Mouse (Mus musculus) heart, postnatal 14 days (tissue): ENCODE measurements around the gene Tor1a. TPM values are rescaled to one million over a fixed set of nuclear protein-coding genes. Genes with fewer than 3 reads are reported as not detected.
"Not testable (repeated sequence)": the region's sequence is repeated elsewhere in the genome, so short reads cannot be mapped to it uniquely, and the experiment has no call there.

Experiments
- DNase-seq, 2 experiments: peaks; one replicate each; pipeline ENCODE4 v3.0.0; 2021 to 2022
- intact Hi-C: fragments of 180-260 bp; cut with DNase I; formaldehyde crosslinking; loops from one replicate; pipeline ENCODE4 v1.15.1; 2025
- total RNA-seq, 2 experiments: library from RNA; stranded (reverse); gene quantifications; 2 replicates each; pipeline ENCODE4 v1.2.3; 2021

The Tor1a gene
- total RNA-seq, 2 experiments from 2014 or later = 13.5 to 13.9 TPM

GRCm38 (mm10) chr2:30958726-30959125 lies 9.0 kb downstream of the Tor1a start:
- DNase-seq = no peak
- intact Hi-C loops = no loop called here

DNA sequence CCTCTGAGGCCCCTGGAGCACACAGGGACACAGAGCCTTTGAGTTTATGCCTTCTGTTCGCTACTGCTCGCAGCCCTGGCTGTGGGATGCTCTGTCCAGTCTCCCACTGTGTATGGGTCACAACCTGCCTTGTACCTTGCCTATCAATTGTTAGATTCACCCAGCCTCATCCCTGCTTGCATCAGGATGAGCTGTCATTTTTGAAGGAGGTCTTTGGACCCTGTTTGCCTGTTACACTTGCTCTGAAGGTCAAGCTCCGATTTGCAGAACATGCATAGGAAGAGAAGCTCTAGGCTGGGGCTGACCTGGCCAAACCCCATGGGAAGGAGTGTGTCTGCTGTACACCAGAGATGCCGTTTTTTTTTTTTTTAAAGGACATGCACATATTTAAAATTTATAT lies 10.2 kb downstream of the Tor1a start:
- no peak for DNase-seq
- intact Hi-C loops = no loop called here

- intact Hi-C loops = no loop called here
- no peak for DNase-seq
Observed at GRCm38 (mm10) chr2:30954797-30955196, 12.9 kb downstream of the Tor1a start.

- DNase-seq = peak; percentile 80 to 86
- intact Hi-C loops = no loop called here
Observed at GRCm38 (mm10) chr2:30952824-30953490, 14.8 kb downstream of the Tor1a start, which contains the start of gene Tor1b. TSS of gene Tor1b (plus strand) at chr2:30952959.

- no peak for DNase-seq
- intact Hi-C loops = no loop called here
Observed at GRCm38 (mm10) chr2:30952457-30952823, 15.3 kb downstream of the Tor1a start.

- peak; percentile 41 to 66 for DNase-seq
- intact Hi-C loops = no loop called here
Observed at GRCm38 (mm10) chr2:30942603-30943011, 25.1 kb downstream of the Tor1a start.

DNA sequence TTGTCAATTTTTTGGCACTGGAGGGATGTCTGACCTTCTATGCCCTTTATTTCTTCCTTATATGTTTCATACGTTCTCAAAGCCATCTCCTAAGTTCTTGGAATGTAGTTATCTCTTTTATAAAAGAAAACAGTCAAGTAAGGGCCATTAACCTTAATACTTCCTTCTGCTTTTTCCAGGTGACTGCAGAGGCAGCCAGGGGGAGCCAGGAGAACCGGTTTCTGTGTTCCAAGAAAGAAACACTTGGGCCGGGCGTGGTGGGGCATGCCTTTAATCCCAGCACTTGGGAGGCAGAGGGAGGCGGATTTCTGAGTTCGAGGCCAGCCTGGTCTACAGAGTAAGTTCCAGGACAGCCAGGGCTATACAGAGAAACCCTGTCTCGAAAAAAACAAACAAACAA lies 25.6 kb downstream of the Tor1a start:
- intact Hi-C loops, DNase-seq: not testable (repeated sequence)

DNA sequence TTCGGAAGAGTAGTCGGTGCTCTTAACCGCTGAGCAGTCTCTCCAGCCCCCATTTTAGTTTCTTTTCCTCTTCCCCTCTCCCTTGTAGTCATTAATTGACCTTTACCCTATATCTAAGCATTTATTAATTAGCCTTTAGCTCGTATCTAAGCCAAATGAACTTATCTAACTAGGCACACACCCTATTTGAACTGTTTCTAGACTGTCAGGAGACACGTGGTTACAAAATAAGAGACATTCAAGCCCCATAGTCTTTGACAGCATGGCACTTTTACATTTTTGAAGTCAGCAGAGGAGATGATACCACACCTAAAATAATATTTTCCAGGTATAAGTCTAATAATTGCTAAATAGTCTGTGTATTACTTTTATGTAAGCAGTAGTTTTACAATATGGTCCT lies 26.1 kb downstream of the Tor1a start:
- DNase-seq = no peak
- intact Hi-C loops = no loop called here

- no peak for DNase-seq
- intact Hi-C loops = loop anchor here (5.0 kb wide), 1 partner anchor 501 kb away; no protein-coding TSS in a partner anchor
Observed at GRCm38 (mm10) chr2:30938574-30938991, 29.1 kb downstream of the Tor1a start.

DNA sequence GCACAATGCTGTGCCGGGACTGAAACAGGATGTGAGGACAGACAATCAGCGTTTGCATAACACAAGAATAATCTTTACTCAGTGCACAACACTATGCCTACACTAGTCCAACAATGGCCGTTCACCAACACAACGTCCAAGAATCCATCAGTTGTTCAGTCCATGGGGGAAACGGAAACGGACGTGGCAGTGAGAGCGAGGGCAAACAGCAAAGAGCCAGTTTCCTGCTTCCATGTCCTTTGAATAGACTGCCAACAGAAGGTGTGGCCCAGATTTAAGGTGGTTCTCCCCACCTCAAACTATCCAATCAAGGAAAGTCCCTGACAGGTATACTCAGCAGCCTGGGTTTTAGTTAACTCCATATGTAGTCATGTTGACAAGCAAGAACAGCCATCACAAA lies 30.0 kb downstream of the Tor1a start:
- no peak for DNase-seq
- intact Hi-C loops = loop anchor here (5.0 kb wide), 1 partner anchor 500 kb away; no protein-coding TSS in a partner anchor

DNA sequence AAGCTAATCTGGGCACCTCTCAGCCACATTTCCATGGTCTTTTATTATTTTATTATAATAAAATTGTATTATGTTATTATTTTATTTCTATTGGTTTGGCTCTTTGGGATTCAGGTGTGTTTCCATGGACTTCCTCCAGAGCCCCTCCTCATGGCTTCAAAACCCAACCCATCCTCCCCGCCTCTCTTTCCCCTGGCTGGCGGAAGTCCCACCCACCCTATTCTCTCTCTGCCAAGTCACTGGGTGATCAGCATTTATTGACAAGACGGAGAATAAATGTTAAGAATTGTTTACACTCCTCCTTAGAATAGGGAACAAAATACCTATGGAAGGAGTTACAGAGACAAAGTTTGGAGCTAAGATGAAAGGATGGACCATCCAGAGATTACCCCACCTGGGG lies 30.9 kb downstream of the Tor1a start:
- no peak for DNase-seq
- intact Hi-C loops = loop anchor here (5.0 kb wide), 1 partner anchor 500 kb away; no protein-coding TSS in a partner anchor

GRCm38 (mm10) chr2:30933917-30934450 lies 33.7 kb downstream of the Tor1a start:
- intact Hi-C loops = loop anchor here (2.0 to 5.0 kb wide), 2 partner anchors 43 to 102 kb away; partner anchors contain the start of genes Asb6 and Prrx2
- peak; percentile 72 to 85 for DNase-seq

DNA sequence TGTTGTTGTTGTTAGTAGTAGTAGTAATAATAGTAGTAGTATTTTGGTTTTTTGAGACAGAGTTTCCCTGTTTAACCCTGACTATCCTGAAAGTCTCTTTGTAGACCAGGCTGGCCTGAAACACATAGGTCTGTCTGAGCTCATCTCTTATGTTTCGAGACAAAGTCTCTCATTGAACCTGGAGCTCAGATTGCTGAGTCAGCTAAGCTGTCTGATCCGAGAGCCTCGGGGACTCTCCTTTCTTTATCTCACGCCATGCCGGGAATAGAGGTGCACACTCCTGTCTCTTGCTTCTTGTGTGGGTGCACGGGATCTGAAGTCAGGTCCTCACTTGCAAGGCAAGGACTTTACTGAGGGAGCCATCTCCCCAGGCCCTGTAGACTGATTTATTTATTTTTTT lies 34.7 kb downstream of the Tor1a start:
- DNase-seq = no peak

DNA sequence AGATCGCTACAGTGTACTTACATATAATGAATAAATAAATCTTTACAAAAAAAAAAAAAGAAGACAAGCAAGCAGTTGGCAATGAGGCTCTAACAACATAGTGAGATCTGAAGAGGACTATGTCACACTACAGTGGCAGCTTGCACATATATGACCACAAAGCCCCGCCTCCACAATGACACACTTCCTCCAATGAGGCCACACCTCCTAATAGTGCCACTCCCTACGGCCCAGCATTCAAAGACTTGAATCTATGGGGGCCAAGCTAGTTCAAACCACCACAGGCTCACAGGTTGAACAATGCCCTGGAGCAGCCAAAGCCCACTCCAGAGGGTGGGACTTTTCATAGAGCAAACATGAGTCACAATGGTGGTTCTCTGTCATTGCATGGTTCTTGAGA lies 35.8 kb downstream of the Tor1a start:
- DNase-seq = no peak
- intact Hi-C loops = loop anchor here (5.0 kb wide), 1 partner anchor 100 kb away; the partner anchor contains the start of genes Asb6 and Prrx2

More for the DNA sequence above, 34.7 kb downstream of the Tor1a start:
- intact Hi-C loops = loop anchor here (5.0 kb wide), 1 partner anchor 101 kb away; the partner anchor contains the start of genes Asb6 and Prrx2

GRCm38 (mm10) chr2:30930846-30931245 lies 36.9 kb downstream of the Tor1a start:
- not testable (repeated sequence) for DNase-seq
- intact Hi-C loops = loop anchor here (5.0 kb wide), 1 partner anchor 99 kb away; the partner anchor contains the start of genes Asb6 and Prrx2

GRCm38 (mm10) chr2:30929483-30930045 lies 38.2 kb downstream of the Tor1a start, which contains the start of gene Ptges:
TSS of gene Ptges (minus strand) at chr2:30929863.
- DNase-seq = peak; percentile 72 to 74
- intact Hi-C loops = loop anchor here (5.0 kb wide), 2 partner anchors 97 to 132 kb away; partner anchors contain the start of genes Asb6 and Prrx2

DNA sequence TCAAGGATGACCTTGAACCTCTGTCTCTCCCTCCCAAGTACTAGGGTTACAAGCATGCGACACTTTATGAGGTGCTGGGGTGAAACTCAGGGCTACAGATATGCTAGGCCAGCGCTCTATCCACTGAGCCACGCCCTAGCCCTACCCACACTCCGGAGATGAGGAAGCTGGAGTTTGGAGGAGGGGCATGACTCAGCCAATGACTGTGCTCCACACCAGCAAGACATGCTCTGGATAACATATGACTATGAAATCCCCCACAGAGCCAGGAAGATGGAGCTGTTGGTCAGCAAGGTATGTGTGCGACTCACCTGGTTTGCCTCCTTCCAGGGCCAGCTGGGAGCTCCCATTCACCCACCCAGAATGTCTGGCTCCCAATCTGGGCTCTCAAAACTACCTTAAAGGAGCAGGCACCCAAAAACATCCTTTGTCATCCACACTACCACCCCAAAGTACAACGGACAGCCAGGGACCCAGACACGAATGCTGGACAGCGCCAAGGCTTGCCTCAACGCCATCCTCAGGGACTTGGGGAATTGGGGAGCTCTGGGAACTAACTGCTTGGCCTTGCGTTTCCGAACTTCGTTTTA lies 38.7 kb downstream of the Tor1a start:
- DNase-seq = peak; percentile 24 to 39
- intact Hi-C loops = loop anchor here (5.0 kb wide), 1 partner anchor 132 kb away; no protein-coding TSS in a partner anchor

DNA sequence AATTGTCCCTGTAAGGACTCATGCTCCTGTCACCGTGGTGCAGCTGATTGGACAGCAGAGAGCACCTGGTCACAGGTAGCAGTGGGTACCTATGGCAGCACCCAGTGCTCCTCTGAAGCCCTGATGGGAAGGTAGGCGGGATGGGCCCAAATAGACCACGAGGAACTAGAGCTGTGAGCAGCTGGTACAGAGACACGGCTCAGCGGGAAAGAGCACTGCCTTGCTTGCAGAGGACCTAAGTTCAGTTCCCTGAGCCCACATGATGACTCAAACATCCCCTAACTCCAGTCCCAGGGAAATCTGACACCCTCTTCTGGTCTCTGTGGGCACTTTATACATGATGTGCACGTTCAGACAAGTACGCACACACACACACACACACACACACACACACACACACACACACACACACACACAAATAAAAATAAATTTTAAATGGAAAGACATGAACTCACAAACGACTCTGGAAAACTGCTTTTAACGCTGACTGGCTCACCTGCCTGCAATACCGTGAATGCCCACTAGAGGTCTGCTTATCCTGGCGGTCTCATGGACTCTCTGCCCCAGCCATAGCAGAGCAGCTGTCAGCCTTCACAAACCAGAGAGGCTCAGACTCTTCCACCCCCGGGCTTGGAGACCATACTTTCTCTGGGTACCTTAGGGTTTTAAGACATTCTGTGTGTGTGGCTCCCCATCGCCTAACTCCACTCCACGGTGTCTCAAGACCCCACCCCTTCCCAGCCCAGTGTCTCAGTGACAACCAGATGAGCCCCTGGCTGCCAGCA lies 39.7 kb downstream of the Tor1a start:
- intact Hi-C loops = loop anchor here (5.0 kb wide), 1 partner anchor 131 kb away; no protein-coding TSS in a partner anchor
- peak; percentile 82 to 92 for DNase-seq

GRCm38 (mm10) chr2:30927151-30927781 lies 40.5 kb downstream of the Tor1a start:
- peak in 1 of 2 experiments; percentile 25 for DNase-seq
- intact Hi-C loops = loop anchor here (5.0 kb wide), 1 partner anchor 130 kb away; no protein-coding TSS in a partner anchor
